In genomic region chr9:103092248-103092647, GRCm38 (mm10) we compare ENCODE assay signal across 8 mouse cellular contexts. TPM values are rescaled to one million over a fixed set of nuclear protein-coding genes. Genes with fewer than 3 reads are reported as not detected.
DNase-seq lines count a peak whose midpoint lies in the region; ATAC-seq and TF ChIP-seq lines count a peak whose summit lies in the region.

No protein-coding gene starts in this region.

- H3K4me2 ChIP-seq in intestine, embryonic 16.5 days (ENCODE audit: low read depth, low read length), result peak overlapping the region; percentile 93
- H3K4me2 ChIP-seq in limb, embryonic 12.5 days, result peak overlapping the region; percentile 79
- H3K4me2 ChIP-seq in midbrain, embryonic 13.5 days (replicated peaks), result peak overlapping the region; percentile 87

- peak; percentile 90 for TF ChIP-seq CTCF in small intestine, adult 2 months (IDR thresholded peaks at IDR 0.05; ENCODE audit: extremely low read depth, insufficient read length, insufficient replicate concordance, low read depth, low read length)

- peak; percentile 82 for DNase-seq in layer of hippocampus, adult 11-12 months (ENCODE audit: low spot score)
- no peak for DNase-seq in layer of hippocampus, adult 9-10 months (ENCODE audit: low spot score)
- DNase-seq in embryo, embryonic 9.5 days (ENCODE audit: extremely low spot score), result peak; percentile 86

- peak overlapping the region; percentile 73 for H3K9ac ChIP-seq in intestine, embryonic 16.5 days (ENCODE audit: low read depth, low read length)
- peak overlapping the region; percentile 65 for H3K9ac ChIP-seq in limb, embryonic 12.5 days (replicated peaks)
- peak overlapping the region; percentile 73 for H3K9ac ChIP-seq in midbrain, embryonic 13.5 days (replicated peaks)

- no peak overlapping the region for H3K27ac ChIP-seq in intestine, embryonic 16.5 days (ENCODE audit: low read length)
- H3K27ac ChIP-seq in limb, embryonic 12.5 days, result no peak overlapping the region
- H3K27ac ChIP-seq in midbrain, embryonic 13.5 days, result no peak overlapping the region
- H3K27ac ChIP-seq in small intestine, adult 2 months (ENCODE audit: insufficient read depth, low read depth, low read length), result no peak overlapping the region

- no peak for TF ChIP-seq POLR2A in small intestine, adult 2 months (IDR thresholded peaks at IDR 0.05; ENCODE audit: low read depth, low read length)

- WGBS in intestine, embryonic 16.5 days, result 0% methylated on average over 19 of the region's 19 CpGs
- WGBS in limb, embryonic 12.5 days, result under 1% methylated on average over 19 of the region's 19 CpGs
- under 1% methylated on average over 19 of the region's 19 CpGs for WGBS in midbrain, embryonic 13.5 days
- WGBS in small intestine, adult 2 months, result 1% methylated on average over 19 of the region's 19 CpGs

- no peaks in the 10 kb centered on the region for H3K27me3 ChIP-seq in intestine, embryonic 16.5 days (replicated peaks; ENCODE audit: control insufficient read depth, insufficient read depth, low read length)
- 0 out of 2 replicates have a peak, but pooled peaks cover 4% of the 10 kb centered on the region for H3K27me3 ChIP-seq in limb, embryonic 12.5 days
- 0 out of 2 replicates have a peak, but pooled peaks cover 4% of the 10 kb centered on the region for H3K27me3 ChIP-seq in midbrain, embryonic 13.5 days
- H3K27me3 ChIP-seq in small intestine, adult 2 months (ENCODE audit: control insufficient read depth, insufficient read depth, low read length), result no peaks in the 10 kb centered on the region

- H3K4me1 ChIP-seq in intestine, embryonic 16.5 days (ENCODE audit: control insufficient read depth, insufficient read depth, low read length), result peaks cover 16% of the 10 kb centered on the region
- H3K4me1 ChIP-seq in limb, embryonic 12.5 days (replicated peaks), result peaks cover 11% of the 10 kb centered on the region
- H3K4me1 ChIP-seq in midbrain, embryonic 13.5 days (replicated peaks), result peaks cover 8% of the 10 kb centered on the region
- peaks cover 28% of the 10 kb centered on the region for H3K4me1 ChIP-seq in small intestine, adult 2 months (ENCODE audit: control insufficient read depth, insufficient read depth, insufficient read length, low read length)

- H3K36me3 ChIP-seq in intestine, embryonic 16.5 days (ENCODE audit: control insufficient read depth, insufficient read depth, low read length), result no peaks in the 10 kb centered on the region
- H3K36me3 ChIP-seq in limb, embryonic 12.5 days, result no peaks in the 10 kb centered on the region
- no peaks in the 10 kb centered on the region for H3K36me3 ChIP-seq in midbrain, embryonic 13.5 days
- H3K36me3 ChIP-seq in small intestine, adult 2 months (ENCODE audit: control insufficient read depth, insufficient read depth, low read length), result no peaks in the 10 kb centered on the region

- H3K4me3 ChIP-seq in intestine, embryonic 16.5 days (ENCODE audit: low read length), result peak overlapping the region; percentile 53
- H3K4me3 ChIP-seq in limb, embryonic 12.5 days (replicated peaks), result peak overlapping the region; percentile 44
- H3K4me3 ChIP-seq in midbrain, embryonic 13.5 days (replicated peaks), result peak overlapping the region; percentile 50
- peak overlapping the region; percentile 57 for H3K4me3 ChIP-seq in small intestine, adult 2 months (ENCODE audit: low read depth, low read length)

- peak; percentile 99 for ATAC-seq in granulocyte monocyte progenitor cell, adult 5-6 weeks (replicated peaks; ENCODE audit: poor library complexity, severe bottlenecking)
- peak; percentile 70 for ATAC-seq in intestine, embryonic 16.5 days
- ATAC-seq in limb, embryonic 12.5 days (ENCODE audit: insufficient number of reproducible peaks, insufficient read depth, low FRiP score, low TSS enrichment, low read depth), result peak; percentile 89
- ATAC-seq in midbrain, embryonic 13.5 days, result peak; percentile 94

- no peaks in the 10 kb centered on the region for H3K9me3 ChIP-seq in intestine, embryonic 16.5 days (ENCODE audit: control insufficient read depth, low read length)
- no peaks in the 10 kb centered on the region for H3K9me3 ChIP-seq in limb, embryonic 12.5 days
- H3K9me3 ChIP-seq in midbrain, embryonic 13.5 days, result no peaks in the 10 kb centered on the region

RNA-seq across cellular contexts. Expression of gene Rab6b, which starts 19.3 kb away (rescaled TPM):
- total RNA-seq in granulocyte monocyte progenitor cell, adult 5-6 weeks (2014; fragmentation: Nextera tagmentation), result 0.11 and 0.23 TPM in 2 replicates
- total RNA-seq in granulocyte monocyte progenitor cell, adult 5-6 weeks (2017), result 0.15 and 0.17 TPM in 2 replicates
- polyA plus RNA-seq in intestine, embryonic 16.5 days (2015; fragmentation: Nextera tagmentation; extraction: Ambion mirVana), result 4.5 TPM in 2 replicates
- polyA plus RNA-seq in limb, embryonic 12.5 days (2016; fragmentation: Nextera tagmentation; extraction: Ambion mirVana), result 2.8 and 3.9 TPM in 2 replicates
- 58.9 and 64.2 TPM in 2 replicates for polyA plus RNA-seq in midbrain, embryonic 13.5 days (2015; fragmentation: Nextera tagmentation; extraction: Ambion mirVana)
- polyA plus RNA-seq in small intestine, adult 2 months (2012; rRNA removed), result 3.3 and 11.6 TPM in 2 replicates
